In the genomic region with DNA sequence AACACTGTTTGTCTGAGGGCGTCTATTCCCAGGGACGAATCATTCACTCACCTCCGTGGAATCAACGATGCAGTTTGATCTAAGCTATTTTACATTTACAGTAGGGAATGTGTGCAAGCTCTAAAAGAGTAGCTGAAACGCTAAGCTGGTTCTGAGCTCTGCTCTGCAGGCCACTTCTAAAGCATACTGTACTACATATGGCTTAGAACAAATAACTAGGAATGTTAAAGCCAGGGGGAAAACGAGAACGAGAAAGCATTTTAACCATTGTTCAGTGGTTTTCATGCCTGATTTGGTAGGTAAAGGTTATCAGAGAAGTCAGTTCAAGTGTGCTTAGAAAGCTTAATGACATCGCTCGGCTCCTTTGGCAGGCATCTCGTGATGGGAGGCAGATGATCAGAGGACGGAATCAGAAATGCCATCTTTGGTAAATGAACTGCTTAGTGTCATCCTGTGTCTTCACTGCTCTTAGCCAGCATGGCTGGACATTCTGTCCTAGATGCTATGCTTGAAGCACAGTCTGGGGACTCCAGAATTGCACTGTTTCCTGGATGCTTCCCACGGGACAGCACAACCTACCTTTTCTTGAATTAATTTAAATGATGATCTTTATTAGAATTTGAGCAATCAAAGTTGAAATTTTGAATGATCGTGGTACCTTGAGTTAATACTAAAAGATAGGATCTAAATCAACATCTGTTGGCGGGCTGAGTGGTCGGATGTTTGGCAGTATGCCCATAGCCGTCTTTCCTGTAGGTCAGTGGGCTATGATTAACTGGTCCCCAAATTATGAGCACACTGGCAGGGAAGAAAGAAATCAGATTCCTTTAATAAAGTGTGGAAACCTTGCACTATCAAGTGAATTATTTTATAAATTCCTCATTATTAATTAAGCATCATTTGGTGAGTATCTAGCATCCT, we compare ENCODE assay signal across 16 mouse cellular contexts.
DNase-seq lines count a peak whose midpoint lies in the region; ATAC-seq lines count a peak whose summit lies in the region.
"Had no signal": no experiment of that assay in that cellular context is flagged by ENCODE, and none has a peak within 500 bp of the region (broad histone marks: within the 10 kb centered on the region; RNA-seq: fewer than 3 reads in every experiment).

No protein-coding gene starts in this region.

- no peaks in the 10 kb centered on the region for H3K27me3 ChIP-seq in hindbrain, embryonic 10.5 days (ENCODE audit: insufficient read depth, poor library complexity, severe bottlenecking)
- no peaks in the 10 kb centered on the region for H3K27me3 ChIP-seq in midbrain, embryonic 13.5 days
- H3K27me3 ChIP-seq: megakaryocyte, embryonic 14.5 days had no signal

- H3K36me3 ChIP-seq in hindbrain, embryonic 10.5 days = no peaks in the 10 kb centered on the region
- H3K36me3 ChIP-seq in midbrain, embryonic 13.5 days = no peaks in the 10 kb centered on the region

- WGBS in hindbrain, embryonic 10.5 days = 83% methylated on average over 16 of the region's 16 CpGs
- 61% methylated on average over 16 of the region's 16 CpGs for WGBS in midbrain, embryonic 13.5 days

- DNase-seq in layer of hippocampus, postnatal 10 days (ENCODE audit: low spot score in 2 of 2) = peak; percentile 7 to 18
- DNase-seq in layer of hippocampus, adult 11-12 months (ENCODE audit: low spot score) = no peak
- DNase-seq in hindbrain, embryonic 10.5 days (ENCODE audit: low spot score) = no peak
- peak; percentile 11 for DNase-seq in retina, postnatal 7 days (ENCODE audit: low read depth, low spot score)
- DNase-seq in heart, adult 11 months = no peak
- DNase-seq in adrenal gland, adult 8-10 months = no peak
- DNase-seq in lung, postnatal 14 days = no peak
- DNase-seq: adrenal gland, adult 2 months; embryo, embryonic 11 days; gastrocnemius, postnatal 14 days; kidney, adult 9 months; right cerebral cortex, postnatal 4 days; thymus, postnatal 25 days had no signal

- H3K4me3 ChIP-seq in hindbrain, embryonic 10.5 days = no peak overlapping the region
- no peak overlapping the region for H3K4me3 ChIP-seq in midbrain, embryonic 13.5 days (replicated peaks)
- H3K4me3 ChIP-seq: megakaryocyte, embryonic 14.5 days had no signal

- H3K9ac ChIP-seq in midbrain, embryonic 13.5 days (replicated peaks) = no peak overlapping the region

- ATAC-seq in midbrain, embryonic 13.5 days = peak; percentile 47

- H3K4me1 ChIP-seq in hindbrain, embryonic 10.5 days (replicated peaks) = peaks cover 31% of the 10 kb centered on the region
- H3K4me1 ChIP-seq in midbrain, embryonic 13.5 days (replicated peaks) = peaks cover 24% of the 10 kb centered on the region
- H3K4me1 ChIP-seq: megakaryocyte, embryonic 14.5 days had no signal

- no peaks in the 10 kb centered on the region for H3K9me3 ChIP-seq in hindbrain, embryonic 10.5 days
- H3K9me3 ChIP-seq in midbrain, embryonic 13.5 days = no peaks in the 10 kb centered on the region

- peak overlapping the region; percentile 12; the same call in 1 of the 2 replicates for H3K27ac ChIP-seq in hindbrain, embryonic 10.5 days
- peak overlapping the region; percentile 78 for H3K27ac ChIP-seq in midbrain, embryonic 13.5 days

- H3K4me2 ChIP-seq in midbrain, embryonic 13.5 days (replicated peaks) = no peak overlapping the region
- H3K4me2 ChIP-seq: heart, embryonic 11.5 days had no signal

Comparison
In these comparisons a context has a peak if more than half of its experiments do, and no peak if none do; other contexts are left out.
1. DNase-seq: peak in layer of hippocampus, postnatal 10 days (2 of 2) and retina, postnatal 7 days (single experiment); none in layer of hippocampus, adult 11-12 months (single experiment), hindbrain, embryonic 10.5 days (single experiment), heart, adult 11 months (single experiment), adrenal gland, adult 8-10 months (single experiment) and lung, postnatal 14 days (single experiment).